Mouse (Mus musculus): ENCODE measurements at regions not wholly inside any gene's neighbourhood (a gene's known extent, or its start where the extent isn't known, plus 50 kb on each side); places are given as distances from the start of the nearest gene placed in this dataset.

DNA sequence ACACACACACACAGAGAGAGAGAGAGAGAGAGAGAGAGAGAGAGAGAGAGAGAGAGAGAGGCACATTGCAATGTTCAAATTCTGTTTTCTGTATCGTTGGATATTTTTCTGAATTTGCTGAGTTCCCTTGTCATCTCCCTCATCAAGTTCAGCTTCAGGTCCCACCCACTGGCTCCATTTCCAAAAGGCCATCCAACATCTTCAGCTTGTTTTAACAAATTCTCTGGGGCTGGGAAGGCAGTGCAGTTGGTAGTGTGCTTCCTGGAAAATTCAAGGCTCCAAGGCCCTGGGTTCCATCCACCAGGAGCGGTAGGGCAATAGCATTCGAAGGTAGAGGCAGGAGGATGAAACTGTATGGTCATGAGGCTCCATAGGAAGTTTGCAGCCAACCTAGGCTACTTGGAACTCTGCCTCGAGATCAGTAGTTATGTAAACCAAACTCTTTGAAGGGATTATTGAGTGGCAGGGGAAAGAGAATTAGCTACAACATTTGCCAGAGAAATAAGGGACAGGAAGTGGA is 105.9 kb downstream of the Polr2m start:
- Histone ChIP-seq H3K9ac (ENCODE audit: control insufficient read depth, low read depth, low read length, poor library complexity, severe bottlenecking) (no peak overlapping the region), H3K27ac (ENCODE audit: control insufficient read depth, low read depth, low read length) (no peak overlapping the region), H3K79me2 (ENCODE audit: control insufficient read depth, insufficient read depth, low read length, poor library complexity) (no peaks in the 10 kb centered on the region), H3K9me3 (replicated peaks; ENCODE audit: insufficient read depth, low read length) (no peaks in the 10 kb centered on the region), H3K27me3 (ENCODE audit: control insufficient read depth in 1 of 2, insufficient read depth in 2 of 2, low read length in 2 of 2) (peaks cover 7 to 12% of the 10 kb centered on the region in 2 experiments), H3K4me3 (ENCODE audit: control insufficient read depth in 1 of 2, insufficient read depth in 1 of 2, low read depth in 2 of 2, low read length in 2 of 2) (no peak overlapping the region), H3K36me3 (ENCODE audit: control insufficient read depth in 1 of 2, insufficient read depth in 2 of 2, low read length in 2 of 2) (no peaks in the 10 kb centered on the region), H3K4me1 (ENCODE audit: control insufficient read depth in 1 of 2, insufficient read depth in 2 of 2, low read length in 2 of 2) (no peaks in the 10 kb centered on the region)
- TF ChIP-seq POLR2A (IDR thresholded peaks at IDR 0.05; ENCODE audit: control insufficient read depth in 1 of 2, insufficient read depth in 1 of 2, low read depth in 1 of 2, low read length in 2 of 2, poor library complexity in 1 of 2), result no peak
- TF ChIP-seq ELF1 (IDR thresholded peaks at IDR 0.05; ENCODE audit: low read depth, low read length), result no peak
- no peak for TF ChIP-seq POLR2AphosphoS5 (IDR thresholded peaks at IDR 0.05; ENCODE audit: borderline replicate concordance, low read depth, low read length)
- no peak for TF ChIP-seq JUND (IDR thresholded peaks at IDR 0.05; ENCODE audit: low read depth, low read length)
- TF ChIP-seq POLR2AphosphoS2 (IDR thresholded peaks at IDR 0.05; ENCODE audit: low read length), result no peak
- TF ChIP-seq NRF1 (IDR thresholded peaks at IDR 0.05; ENCODE audit: insufficient read depth, low read depth, low read length, poor library complexity, severe bottlenecking), result no peak
- no peak for TF ChIP-seq TCF12 (IDR thresholded peaks at IDR 0.05; ENCODE audit: low read depth, low read length)
- no peak for TF ChIP-seq TBP (IDR thresholded peaks at IDR 0.05; ENCODE audit: low read depth, low read length)
- TF ChIP-seq CTCF (IDR thresholded peaks at IDR 0.05 in 2 of 3, conservative IDR thresholded peaks at IDR 0.05 in 1 of 3; ENCODE audit: control insufficient read depth in 1 of 3, insufficient read depth in 1 of 3, low read depth in 2 of 3, low read length in 3 of 3, poor library complexity in 1 of 3, severe bottlenecking in 1 of 3), result no peak
- TF ChIP-seq MEF2A (IDR thresholded peaks at IDR 0.05; ENCODE audit: extremely low read depth, insufficient replicate concordance, low read depth, low read length, poor library complexity, severe bottlenecking), result no peak
- TF ChIP-seq KAT2A (conservative IDR thresholded peaks at IDR 0.05; ENCODE audit: low read depth, low read length), result no peak
- no peak for TF ChIP-seq MXI1 (IDR thresholded peaks at IDR 0.05; ENCODE audit: low read depth, low read length)
- TF ChIP-seq BHLHE40 (IDR thresholded peaks at IDR 0.05; ENCODE audit: borderline replicate concordance, low read depth, low read length), result no peak
- DNase-seq (ENCODE audit: low read depth, low spot score), result no peak

DNA sequence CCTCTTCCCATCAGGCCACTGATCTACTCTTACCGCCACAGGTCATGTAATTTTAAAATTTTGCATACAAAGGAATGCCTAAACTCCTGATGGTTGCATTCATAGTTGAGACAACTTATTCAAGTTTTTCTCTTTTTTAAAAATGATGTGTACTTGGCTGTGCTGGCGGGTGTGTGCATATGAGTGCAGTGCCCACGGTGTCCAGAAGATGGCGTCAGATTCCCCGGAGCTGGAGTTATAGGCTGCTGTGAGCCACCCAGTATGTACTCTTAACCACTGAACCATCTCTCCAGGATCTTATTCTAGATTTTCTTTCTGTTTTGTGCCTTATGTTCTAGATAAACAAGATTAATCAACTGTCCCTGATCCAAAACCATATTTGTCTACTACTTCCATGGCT is 116.0 kb downstream of the Polr2m start:
- Histone ChIP-seq H3K36me3 (ENCODE audit: control insufficient read depth in 1 of 2, insufficient read depth in 2 of 2, low read length in 2 of 2) (no peaks in the 10 kb centered on the region), H3K9me3 (replicated peaks; ENCODE audit: insufficient read depth, low read length) (no peaks in the 10 kb centered on the region), H3K27ac (ENCODE audit: control insufficient read depth, low read depth, low read length) (no peak overlapping the region), H3K79me2 (ENCODE audit: control insufficient read depth, insufficient read depth, low read length, poor library complexity) (no peaks in the 10 kb centered on the region), H3K27me3 (ENCODE audit: control insufficient read depth in 1 of 2, insufficient read depth in 2 of 2, low read length in 2 of 2) (peaks cover 0 to 1% of the 10 kb centered on the region in 2 experiments), H3K4me1 (ENCODE audit: control insufficient read depth in 1 of 2, insufficient read depth in 2 of 2, low read length in 2 of 2) (no peaks in the 10 kb centered on the region), H3K9ac (ENCODE audit: control insufficient read depth, low read depth, low read length, poor library complexity, severe bottlenecking) (no peak overlapping the region), H3K4me3 (ENCODE audit: control insufficient read depth in 1 of 2, insufficient read depth in 1 of 2, low read depth in 2 of 2, low read length in 2 of 2) (no peak overlapping the region)
- DNase-seq (ENCODE audit: low read depth, low spot score), result no peak
- TF ChIP-seq UBTF (IDR thresholded peaks at IDR 0.05; ENCODE audit: borderline replicate concordance, insufficient read depth, low read depth, low read length) (no peak), TCF12 (IDR thresholded peaks at IDR 0.05; ENCODE audit: low read depth, low read length) (no peak), RAD21 (IDR thresholded peaks at IDR 0.05; ENCODE audit: low read depth, low read length) (peak; percentile 3; the same call in 1 of the 2 replicates), CTCF (IDR thresholded peaks at IDR 0.05 in 2 of 3, conservative IDR thresholded peaks at IDR 0.05 in 1 of 3; ENCODE audit: control insufficient read depth in 1 of 3, insufficient read depth in 1 of 3, low read depth in 2 of 3, low read length in 3 of 3, poor library complexity in 1 of 3, severe bottlenecking in 1 of 3) (peak; percentile 32 to 44 (median 38); a peak in 5 of 6 replicates), SIN3A (IDR thresholded peaks at IDR 0.05; ENCODE audit: low read length) (no peak), EP300 (IDR thresholded peaks at IDR 0.05; ENCODE audit: low read depth in 1 of 2, low read length in 2 of 2) (no peak), BHLHE40 (IDR thresholded peaks at IDR 0.05; ENCODE audit: borderline replicate concordance, low read depth, low read length) (no peak), KAT2A (conservative IDR thresholded peaks at IDR 0.05; ENCODE audit: low read depth, low read length) (no peak), SMC3 (IDR thresholded peaks at IDR 0.05; ENCODE audit: low read depth, low read length) (peak; percentile 17; the same call in 1 of the 2 replicates), ELF1 (IDR thresholded peaks at IDR 0.05; ENCODE audit: low read depth, low read length) (no peak), POLR2AphosphoS2 (IDR thresholded peaks at IDR 0.05; ENCODE audit: low read length) (no peak), E2F4 (IDR thresholded peaks at IDR 0.05; ENCODE audit: borderline replicate concordance, low read depth, low read length) (no peak)
